Mouse (Mus musculus): ENCODE data around the gene Elfn1. TPM values are rescaled to one million over a fixed set of nuclear protein-coding genes. Genes with fewer than 3 reads are reported as not detected.

The Elfn1 gene
- polyA plus RNA-seq, 1 experiment from 2014 or later, result 0.15 TPM

- no peak for ATAC-seq (ENCODE audit: insufficient number of reproducible peaks, insufficient read depth, low FRiP score, low TSS enrichment)
- Histone ChIP-seq H3K9me3 (no peaks in the 10 kb centered on the region), H3K27ac (no peak overlapping the region), H3K27me3 (0 out of 2 replicates have a peak, but pooled peaks cover 2% of the 10 kb centered on the region), H3K9ac (no peak overlapping the region), H3K4me2 (replicated peaks) (no peak overlapping the region), H3K36me3 (no peaks in the 10 kb centered on the region), H3K4me1 (peaks cover 18% of the 10 kb centered on the region; the same call in 1 of the 2 replicates), H3K4me3 (no peak overlapping the region)
- WGBS, result 56% methylated on average over 12 of the region's 12 CpGs
Measured at GRCm38 (mm10) chr5:139894025-139894508, 13.7 kb upstream of the Elfn1 start.

- 44% methylated on average over 7 of the region's 7 CpGs for WGBS
Measured at GRCm38 (mm10) chr5:139899044-139899443, 8.7 kb upstream of the Elfn1 start.

GRCm38 (mm10) chr5:139905121-139905520, 2.6 kb upstream of the Elfn1 start:
- peaks cover 21% of the 10 kb centered on the region for H3K4me1 ChIP-seq
- WGBS, result 79% methylated on average over 5 of the region's 5 CpGs
- no peaks in the 10 kb centered on the region for H3K36me3 ChIP-seq
- H3K4me3 ChIP-seq, result no peak overlapping the region
- no peak overlapping the region for H3K4me2 ChIP-seq (replicated peaks)
- no peak overlapping the region for H3K9ac ChIP-seq
- H3K9me3 ChIP-seq, result no peaks in the 10 kb centered on the region
- no peak overlapping the region for H3K27ac ChIP-seq
- no peak for ATAC-seq (ENCODE audit: insufficient number of reproducible peaks, insufficient read depth, low FRiP score, low TSS enrichment)
- peaks cover 56% of the 10 kb centered on the region for H3K27me3 ChIP-seq

More at GRCm38 (mm10) chr5:139899044-139899443, 8.7 kb upstream of the Elfn1 start:
- Histone ChIP-seq H3K9ac (no peak overlapping the region), H3K4me2 (replicated peaks) (no peak overlapping the region), H3K27ac (no peak overlapping the region), H3K36me3 (no peaks in the 10 kb centered on the region), H3K9me3 (no peaks in the 10 kb centered on the region), H3K4me1 (no peaks in the 10 kb centered on the region), H3K4me3 (no peak overlapping the region), H3K27me3 (no peaks in the 10 kb centered on the region)
- ATAC-seq (ENCODE audit: insufficient number of reproducible peaks, insufficient read depth, low FRiP score, low TSS enrichment), result no peak

GRCm38 (mm10) chr5:139906507-139906906, 1.2 kb upstream of the Elfn1 start:
- Histone ChIP-seq H3K4me3 (no peak overlapping the region), H3K27ac (no peak overlapping the region), H3K36me3 (no peaks in the 10 kb centered on the region), H3K9me3 (no peaks in the 10 kb centered on the region), H3K27me3 (peaks cover 70% of the 10 kb centered on the region), H3K4me2 (replicated peaks) (no peak overlapping the region; the same call in 1 of the 2 replicates), H3K9ac (no peak overlapping the region), H3K4me1 (peaks cover 24% of the 10 kb centered on the region)
- ATAC-seq (ENCODE audit: insufficient number of reproducible peaks, insufficient read depth, low FRiP score, low TSS enrichment), result no peak
- WGBS, result 39% methylated on average over 9 of the region's 9 CpGs

- Histone ChIP-seq H3K27me3 (peaks cover 77% of the 10 kb centered on the region), H3K9ac (no peak overlapping the region), H3K4me2 (replicated peaks) (peak overlapping the region; percentile 97), H3K27ac (no peak overlapping the region), H3K4me1 (peaks cover 31% of the 10 kb centered on the region), H3K36me3 (no peaks in the 10 kb centered on the region), H3K9me3 (no peaks in the 10 kb centered on the region), H3K4me3 (peak overlapping the region; percentile 65)
- no peak for ATAC-seq (ENCODE audit: insufficient number of reproducible peaks, insufficient read depth, low FRiP score, low TSS enrichment)
- WGBS, result under 1% methylated on average over 19 of the region's 19 CpGs
Measured at GRCm38 (mm10) chr5:139907241-139907640, 502 bp upstream of the Elfn1 start.

- Histone ChIP-seq H3K4me3 (peak overlapping the region; percentile 65), H3K4me2 (replicated peaks) (peak overlapping the region; percentile 97), H3K4me1 (peaks cover 39% of the 10 kb centered on the region), H3K27me3 (peaks cover 88% of the 10 kb centered on the region), H3K9ac (peak overlapping the region; percentile 65), H3K9me3 (no peaks in the 10 kb centered on the region), H3K27ac (no peak overlapping the region), H3K36me3 (no peaks in the 10 kb centered on the region)
- WGBS, result under 1% methylated on average over 55 of the region's 78 CpGs
- no peak for ATAC-seq (ENCODE audit: insufficient number of reproducible peaks, insufficient read depth, low FRiP score, low TSS enrichment)
Measured at GRCm38 (mm10) chr5:139908243-139908810, 584 bp downstream of the Elfn1 start.

- Histone ChIP-seq H3K27ac (no peak overlapping the region), H3K9me3 (no peaks in the 10 kb centered on the region), H3K36me3 (no peaks in the 10 kb centered on the region), H3K27me3 (peaks cover 95% of the 10 kb centered on the region), H3K4me1 (peaks cover 40% of the 10 kb centered on the region), H3K9ac (peak overlapping the region; percentile 65), H3K4me2 (replicated peaks) (peak overlapping the region; percentile 97), H3K4me3 (peak overlapping the region; percentile 65)
- no peak for ATAC-seq (ENCODE audit: insufficient number of reproducible peaks, insufficient read depth, low FRiP score, low TSS enrichment)
- under 1% methylated on average over 50 of the region's 50 CpGs for WGBS
Measured at GRCm38 (mm10) chr5:139908811-139909627, 1.3 kb downstream of the Elfn1 start.

- H3K9ac ChIP-seq, result no peak overlapping the region
- peaks cover 40% of the 10 kb centered on the region for H3K4me1 ChIP-seq
Measured at GRCm38 (mm10) chr5:139909710-139910550, 2.2 kb downstream of the Elfn1 start.

GRCm38 (mm10) chr5:139910755-139911300, 3.1 kb downstream of the Elfn1 start:
- no peaks in the 10 kb centered on the region for H3K9me3 ChIP-seq
- peaks cover 40% of the 10 kb centered on the region for H3K4me1 ChIP-seq
- H3K27me3 ChIP-seq, result peaks cover 99% of the 10 kb centered on the region
- H3K4me2 ChIP-seq (replicated peaks), result 0 out of 2 replicates have a peak overlapping the region, but pooled peaks have one; percentile 97
- no peak overlapping the region for H3K9ac ChIP-seq
- WGBS, result 11% methylated on average over 3 of the region's 3 CpGs
- no peaks in the 10 kb centered on the region for H3K36me3 ChIP-seq
- H3K27ac ChIP-seq, result no peak overlapping the region
- no peak for ATAC-seq (ENCODE audit: insufficient number of reproducible peaks, insufficient read depth, low FRiP score, low TSS enrichment)
- no peak overlapping the region for H3K4me3 ChIP-seq

More at GRCm38 (mm10) chr5:139909710-139910550, 2.2 kb downstream of the Elfn1 start:
- Histone ChIP-seq H3K27ac (no peak overlapping the region), H3K4me2 (replicated peaks) (peak overlapping the region; percentile 97), H3K9me3 (no peaks in the 10 kb centered on the region), H3K36me3 (no peaks in the 10 kb centered on the region), H3K27me3 (peaks cover 99% of the 10 kb centered on the region), H3K4me3 (0 out of 2 replicates have a peak overlapping the region, but pooled peaks have one; percentile 12)
- no peak for ATAC-seq (ENCODE audit: insufficient number of reproducible peaks, insufficient read depth, low FRiP score, low TSS enrichment)
- WGBS, result 2% methylated on average over 29 of the region's 29 CpGs

- H3K27ac ChIP-seq, result no peak overlapping the region
- ATAC-seq (ENCODE audit: insufficient number of reproducible peaks, insufficient read depth, low FRiP score, low TSS enrichment), result no peak
- peaks cover 40% of the 10 kb centered on the region for H3K4me1 ChIP-seq
- H3K27me3 ChIP-seq, result peaks cover 96% of the 10 kb centered on the region
- peak overlapping the region; percentile 49; the same call in 1 of the 2 replicates for H3K4me3 ChIP-seq
- peak overlapping the region; percentile 55; the same call in 1 of the 2 replicates for H3K9ac ChIP-seq
- WGBS, result 2% methylated on average over 19 of the region's 19 CpGs
- H3K4me2 ChIP-seq (replicated peaks), result peak overlapping the region; percentile 98
- no peaks in the 10 kb centered on the region for H3K36me3 ChIP-seq
- H3K9me3 ChIP-seq, result no peaks in the 10 kb centered on the region
Measured at GRCm38 (mm10) chr5:139911506-139911905, 3.8 kb downstream of the Elfn1 start.

Measured in embryonic facial prominence, embryonic 12.5 days (tissue).